10 mouse cellular contexts compared by ENCODE assay signal in the genomic region with DNA sequence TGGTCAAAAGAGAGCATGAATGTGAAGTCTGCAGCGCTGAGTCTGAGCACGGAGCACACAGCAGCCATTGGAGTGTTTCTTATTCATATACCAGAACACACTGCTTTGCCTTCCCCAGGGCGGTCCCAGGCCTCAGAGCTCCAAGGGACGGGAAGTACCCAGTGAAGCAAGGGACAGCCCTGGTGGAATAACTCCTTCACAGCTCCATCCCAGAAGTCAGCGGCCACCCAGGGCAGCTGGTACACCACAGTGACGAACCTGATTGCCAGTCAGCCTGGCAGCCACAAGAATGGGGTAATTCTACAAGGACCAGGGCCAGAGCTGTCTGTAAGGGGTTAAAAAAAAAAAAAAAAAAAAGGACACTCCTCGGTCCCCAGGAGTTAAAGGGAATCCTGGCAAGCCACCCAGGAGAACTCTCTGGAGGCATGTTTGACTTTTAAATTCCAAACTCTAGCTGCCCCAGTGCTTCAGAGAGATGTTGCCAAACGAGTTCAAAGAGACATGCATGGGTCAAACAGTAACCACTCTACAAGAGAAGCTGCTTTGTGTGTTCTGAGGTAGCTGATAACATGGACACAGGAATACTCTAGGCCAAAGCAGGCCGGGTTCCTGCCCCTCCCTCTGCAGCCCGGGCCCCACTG. TPM values are rescaled to one million over a fixed set of nuclear protein-coding genes. Genes with fewer than 3 reads are reported as not detected.
DNase-seq lines count a peak whose midpoint lies in the region; ATAC-seq lines count a peak whose summit lies in the region.
"Had no signal": no experiment of that assay in that cellular context is flagged by ENCODE, and none has a peak within 500 bp of the region (broad histone marks: within the 10 kb centered on the region; RNA-seq: fewer than 3 reads in every experiment).

No protein-coding gene starts in this region.

- DNase-seq in testis, postnatal 14 days (ENCODE audit: low spot score), result peak; percentile 48
- DNase-seq in testis, postnatal 10 days (ENCODE audit: low spot score), result no peak
- peak; percentile 64 for DNase-seq in kidney, adult 18-20 months
- DNase-seq in yolk sac, embryonic 10.5 days (ENCODE audit: low spot score), result peak; percentile 69
- DNase-seq in neural tube, embryonic 10.5 days (ENCODE audit: extremely low spot score, low spot score), result no peak
- no peak for DNase-seq in limb, embryonic 10.5 days (ENCODE audit: low spot score)
- DNase-seq: thymus, adult 2 months had no signal

- peaks cover 2% of the 10 kb centered on the region; the same call in 1 of the 2 replicates for H3K27me3 ChIP-seq in liver, embryonic 16.5 days (ENCODE audit: control insufficient read depth, insufficient read depth, low read depth, low read length)
- no peaks in the 10 kb centered on the region for H3K27me3 ChIP-seq in limb, embryonic 10.5 days (ENCODE audit: low read depth, poor library complexity, severe bottlenecking)
- H3K27me3 ChIP-seq in hindbrain, embryonic 12.5 days, result 0 out of 2 replicates have a peak, but pooled peaks cover 4% of the 10 kb centered on the region

- ATAC-seq in liver, embryonic 16.5 days (ENCODE audit: low read depth), result peak; percentile 84
- no peak for ATAC-seq in hindbrain, embryonic 12.5 days (ENCODE audit: low FRiP score)

- no peaks in the 10 kb centered on the region for H3K36me3 ChIP-seq in liver, embryonic 16.5 days (ENCODE audit: control insufficient read depth, insufficient read depth)
- no peaks in the 10 kb centered on the region for H3K36me3 ChIP-seq in limb, embryonic 10.5 days
- H3K36me3 ChIP-seq in hindbrain, embryonic 12.5 days, result no peaks in the 10 kb centered on the region
- H3K36me3 ChIP-seq: G1E had no signal

- 43% methylated on average over 10 of the region's 10 CpGs for WGBS in liver, embryonic 16.5 days (ENCODE audit: insufficient replicate concordance)
- WGBS in limb, embryonic 10.5 days, result 68% methylated on average over 10 of the region's 10 CpGs
- WGBS in hindbrain, embryonic 12.5 days, result 59% methylated on average over 10 of the region's 10 CpGs

- H3K9ac ChIP-seq in liver, embryonic 16.5 days (ENCODE audit: low read depth, low read length), result no peak overlapping the region
- H3K9ac ChIP-seq in hindbrain, embryonic 12.5 days, result no peak overlapping the region

- no peak overlapping the region for H3K4me3 ChIP-seq in liver, embryonic 16.5 days (ENCODE audit: low read depth, low read length)
- H3K4me3 ChIP-seq in limb, embryonic 10.5 days, result no peak overlapping the region
- H3K4me3 ChIP-seq in hindbrain, embryonic 12.5 days, result no peak overlapping the region

- peaks cover 9% of the 10 kb centered on the region for H3K4me1 ChIP-seq in liver, embryonic 16.5 days (ENCODE audit: control insufficient read depth, low read depth, low read length)
- H3K4me1 ChIP-seq in limb, embryonic 10.5 days, result peaks cover 14% of the 10 kb centered on the region
- H3K4me1 ChIP-seq in hindbrain, embryonic 12.5 days, result peaks cover 3% of the 10 kb centered on the region

- H3K9me3 ChIP-seq in liver, embryonic 16.5 days (replicated peaks; ENCODE audit: control insufficient read depth, low read length), result no peaks in the 10 kb centered on the region
- H3K9me3 ChIP-seq in limb, embryonic 10.5 days (replicated peaks), result no peaks in the 10 kb centered on the region
- H3K9me3 ChIP-seq in hindbrain, embryonic 12.5 days (replicated peaks), result no peaks in the 10 kb centered on the region
- H3K9me3 ChIP-seq: G1E had no signal

- peak overlapping the region; percentile 78 for H3K27ac ChIP-seq in liver, embryonic 16.5 days (ENCODE audit: low read length)
- no peak overlapping the region for H3K27ac ChIP-seq in limb, embryonic 10.5 days
- no peak overlapping the region for H3K27ac ChIP-seq in hindbrain, embryonic 12.5 days

- H3K4me2 ChIP-seq in liver, embryonic 16.5 days (ENCODE audit: low read depth, low read length), result no peak overlapping the region
- no peak overlapping the region for H3K4me2 ChIP-seq in hindbrain, embryonic 12.5 days (replicated peaks)

RNA-seq across cellular contexts. Expression of a gene that starts 15.4 kb away (rescaled TPM):
- 1.7 and 1.9 TPM in 2 replicates for polyA plus RNA-seq in liver, embryonic 16.5 days (2015; fragmentation: Nextera tagmentation; extraction: Ambion mirVana)
- polyA plus RNA-seq in limb, embryonic 10.5 days (2016; fragmentation: Nextera tagmentation; extraction: Ambion mirVana), result 0.89 and 1.8 TPM in 2 replicates
- polyA plus RNA-seq in hindbrain, embryonic 12.5 days (2016; fragmentation: Nextera tagmentation; extraction: Ambion mirVana), result 6.9 and 9.5 TPM in 2 replicates
- polyA plus RNA-seq: G1E had no signal

RNA-seq across cellular contexts. Expression of a gene that starts 26.8 kb away (rescaled TPM):
- 4.7 and 4.8 TPM in 2 replicates for polyA plus RNA-seq in liver, embryonic 16.5 days (2015; fragmentation: Nextera tagmentation; extraction: Ambion mirVana)
- polyA plus RNA-seq in limb, embryonic 10.5 days (2016; fragmentation: Nextera tagmentation; extraction: Ambion mirVana), result 27.3 and 33.1 TPM in 2 replicates
- polyA plus RNA-seq in hindbrain, embryonic 12.5 days (2016; fragmentation: Nextera tagmentation; extraction: Ambion mirVana), result 26.8 TPM in 2 replicates

Comparison
In these comparisons a context has a peak if more than half of its experiments do, and no peak if none do; other contexts are left out.
1. DNase-seq: peak in testis, postnatal 14 days (single experiment), kidney, adult 18-20 months (single experiment) and yolk sac, embryonic 10.5 days (single experiment); none in testis, postnatal 10 days (single experiment), neural tube, embryonic 10.5 days (single experiment) and limb, embryonic 10.5 days (single experiment).